8 mouse cellular contexts compared by ENCODE assay signal in genomic region chr1:171360253-171360652, GRCm38 (mm10). TPM values are rescaled to one million over a fixed set of nuclear protein-coding genes. Genes with fewer than 3 reads are reported as not detected.
A peak's percentile ranks its signal among the peaks of the same experiment; 100 is the strongest.
DNase-seq lines count a peak whose midpoint lies in the region; ATAC-seq lines count a peak whose summit lies in the region.

No protein-coding gene starts in this region.

- H3K36me3 ChIP-seq in embryonic facial prominence, embryonic 15.5 days, result peaks cover 16% of the 10 kb centered on the region; the same call in 1 of the 2 replicates
- 0 out of 2 replicates have a peak, but pooled peaks cover 2% of the 10 kb centered on the region for H3K36me3 ChIP-seq in midbrain, embryonic 15.5 days (replicated peaks)

- 8% methylated on average over 26 of the region's 26 CpGs for WGBS in embryonic facial prominence, embryonic 15.5 days
- WGBS in midbrain, embryonic 15.5 days, result 3% methylated on average over 26 of the region's 26 CpGs

- H3K4me1 ChIP-seq in embryonic facial prominence, embryonic 15.5 days, result peaks cover 16% of the 10 kb centered on the region
- peaks cover 20% of the 10 kb centered on the region for H3K4me1 ChIP-seq in midbrain, embryonic 15.5 days

- peak overlapping the region; percentile 52 for H3K4me3 ChIP-seq in embryonic facial prominence, embryonic 15.5 days (replicated peaks)
- H3K4me3 ChIP-seq in midbrain, embryonic 15.5 days, result peak overlapping the region; percentile 49

- H3K9ac ChIP-seq in embryonic facial prominence, embryonic 15.5 days, result peak overlapping the region; percentile 44; the same call in 1 of the 2 replicates
- H3K9ac ChIP-seq in midbrain, embryonic 15.5 days, result peak overlapping the region; percentile 67

- intact Hi-C loops in left cerebral cortex, postnatal 25 days (cut with DNase I), result loop anchor here (2.0 to 5.0 kb wide), 2 partner anchors 21 to 248 kb away; partner anchors contain the start of gene Cfap126

- no peaks in the 10 kb centered on the region for H3K27me3 ChIP-seq in embryonic facial prominence, embryonic 15.5 days
- no peaks in the 10 kb centered on the region for H3K27me3 ChIP-seq in midbrain, embryonic 15.5 days (replicated peaks)

- no peak; the same call in 1 of the 2 replicates for ATAC-seq in embryonic facial prominence, embryonic 15.5 days (ENCODE audit: insufficient number of reproducible peaks, low FRiP score, low TSS enrichment, low read depth)
- ATAC-seq in midbrain, embryonic 15.5 days (replicated peaks), result no peak

- H3K27ac ChIP-seq in embryonic facial prominence, embryonic 15.5 days (replicated peaks), result 0 out of 2 replicates have a peak overlapping the region, but pooled peaks have one; percentile 22
- peak overlapping the region; percentile 88 for H3K27ac ChIP-seq in midbrain, embryonic 15.5 days

- H3K4me2 ChIP-seq in embryonic facial prominence, embryonic 15.5 days (replicated peaks), result peak overlapping the region; percentile 77
- H3K4me2 ChIP-seq in midbrain, embryonic 15.5 days, result peak overlapping the region; percentile 64

- peak; percentile 59 for DNase-seq in adrenal gland, postnatal 14 days
- DNase-seq in adrenal gland, postnatal 4 days (ENCODE audit: low spot score in 2 of 2), result no peak
- peak; percentile 26 to 39 for DNase-seq in left cerebral cortex, adult 18-20 months (ENCODE audit: low spot score in 2 of 2)
- DNase-seq in left cerebral cortex, adult 11 months (ENCODE audit: low spot score), result no peak
- peak; percentile 29 to 37 for DNase-seq in left cerebral cortex, postnatal 25 days (ENCODE audit: low spot score in 2 of 2)
- no peak for DNase-seq in spleen, postnatal 36 days (ENCODE audit: low spot score in 2 of 2)

- no peaks in the 10 kb centered on the region for H3K9me3 ChIP-seq in embryonic facial prominence, embryonic 15.5 days (replicated peaks)
- H3K9me3 ChIP-seq in midbrain, embryonic 15.5 days, result no peaks in the 10 kb centered on the region

RNA-seq across cellular contexts. Expression of gene Klhdc9, which starts 0.3 kb away (rescaled TPM):
- 3.1 and 5.1 TPM in 2 replicates for total RNA-seq in adrenal gland, postnatal 14 days (2021)
- total RNA-seq in adrenal gland, postnatal 4 days (2021), result 1 to 10 TPM; 6.2 to 6.8 TPM
- 1 to 10 TPM; 7.1 to 8.0 TPM for total RNA-seq in left cerebral cortex, adult 18-20 months (2021)
- 4.5 and 9.1 TPM in 2 replicates for polyA plus RNA-seq in embryonic facial prominence, embryonic 15.5 days (2015; fragmentation: Nextera tagmentation; extraction: Ambion mirVana)
- 1 to 10 TPM; 6.2 TPM for total RNA-seq in left cerebral cortex, postnatal 25 days (2021)
- 3.3 and 4.5 TPM in 2 replicates for polyA plus RNA-seq in midbrain, embryonic 15.5 days (2015; fragmentation: Nextera tagmentation; extraction: Ambion mirVana)

RNA-seq across cellular contexts. Expression of gene Nectin4, which starts 9.6 kb away (rescaled TPM):
- total RNA-seq in adrenal gland, postnatal 14 days (2021), result 0.11 TPM in 2 replicates
- total RNA-seq in adrenal gland, postnatal 4 days (2021), result under 1 TPM; 0.34 to 0.59 TPM
- 1 to 10 TPM; 3.6 to 4.7 TPM for total RNA-seq in left cerebral cortex, adult 18-20 months (2021)
- 39.0 and 43.7 TPM in 2 replicates for polyA plus RNA-seq in embryonic facial prominence, embryonic 15.5 days (2015; fragmentation: Nextera tagmentation; extraction: Ambion mirVana)
- 1 to 10 TPM; 1.9 to 2.1 TPM for total RNA-seq in left cerebral cortex, postnatal 25 days (2021)
- polyA plus RNA-seq in midbrain, embryonic 15.5 days (2015; fragmentation: Nextera tagmentation; extraction: Ambion mirVana), result 3.1 and 3.6 TPM in 2 replicates

RNA-seq across cellular contexts. Expression of gene Pfdn2, which starts 14.8 kb away (rescaled TPM):
- total RNA-seq in adrenal gland, postnatal 14 days (2021), result 140 and 148 TPM in 2 replicates
- 100 to 1,000 TPM; 120 to 125 TPM for total RNA-seq in adrenal gland, postnatal 4 days (2021)
- total RNA-seq in left cerebral cortex, adult 18-20 months (2021), result 100 to 1,000 TPM; 189 to 191 TPM
- 95.9 and 105 TPM in 2 replicates for polyA plus RNA-seq in embryonic facial prominence, embryonic 15.5 days (2015; fragmentation: Nextera tagmentation; extraction: Ambion mirVana)
- 100 to 1,000 TPM; 154 to 158 TPM for total RNA-seq in left cerebral cortex, postnatal 25 days (2021)
- polyA plus RNA-seq in midbrain, embryonic 15.5 days (2015; fragmentation: Nextera tagmentation; extraction: Ambion mirVana), result 146 and 150 TPM in 2 replicates

RNA-seq across cellular contexts. Expression of gene Nit1, which starts 14.8 kb away (rescaled TPM):
- total RNA-seq in adrenal gland, postnatal 14 days (2021), result 62.1 and 62.8 TPM in 2 replicates
- total RNA-seq in adrenal gland, postnatal 4 days (2021), result 10 to 100 TPM; 62.0 to 68.3 TPM
- 10 to 100 TPM; 43.3 to 47.9 TPM for total RNA-seq in left cerebral cortex, adult 18-20 months (2021)
- polyA plus RNA-seq in embryonic facial prominence, embryonic 15.5 days (2015; fragmentation: Nextera tagmentation; extraction: Ambion mirVana), result 41.7 and 44.7 TPM in 2 replicates
- total RNA-seq in left cerebral cortex, postnatal 25 days (2021), result 10 to 100 TPM; 42.2 to 43.4 TPM
- 52.2 and 54.2 TPM in 2 replicates for polyA plus RNA-seq in midbrain, embryonic 15.5 days (2015; fragmentation: Nextera tagmentation; extraction: Ambion mirVana)

RNA-seq across cellular contexts. Expression of gene Arhgap30, which starts 28.5 kb away (rescaled TPM):
- total RNA-seq in adrenal gland, postnatal 14 days (2021), result 3.4 and 13.3 TPM in 2 replicates
- total RNA-seq in adrenal gland, postnatal 4 days (2021), result 1 to 10 TPM; 3.2 to 4.7 TPM
- 1 to 10 TPM; 2.2 to 2.6 TPM for total RNA-seq in left cerebral cortex, adult 18-20 months (2021)
- 2.6 and 3.1 TPM in 2 replicates for polyA plus RNA-seq in embryonic facial prominence, embryonic 15.5 days (2015; fragmentation: Nextera tagmentation; extraction: Ambion mirVana)
- total RNA-seq in left cerebral cortex, postnatal 25 days (2021), result 1 to 10 TPM; 1.9 to 2.8 TPM
- 0.66 and 0.87 TPM in 2 replicates for polyA plus RNA-seq in midbrain, embryonic 15.5 days (2015; fragmentation: Nextera tagmentation; extraction: Ambion mirVana)

Comparison
In these comparisons a context has a peak if more than half of its experiments do, and no peak if none do; other contexts are left out.
1. DNase-seq: peak in adrenal gland, postnatal 14 days (single experiment), left cerebral cortex, adult 18-20 months (2 of 2) and left cerebral cortex, postnatal 25 days (2 of 2); none in adrenal gland, postnatal 4 days (0 of 2), left cerebral cortex, adult 11 months (single experiment) and spleen, postnatal 36 days (0 of 2).